Mouse (Mus musculus): ENCODE measurements around the gene Def6. TPM values are rescaled to one million over a fixed set of nuclear protein-coding genes. Genes with fewer than 3 reads are reported as not detected.
A peak's percentile ranks its signal among the peaks of the same experiment; 100 is the strongest.

Gene Def6
- polyA plus RNA-seq, 1 experiment: 26.5 TPM

DNA sequence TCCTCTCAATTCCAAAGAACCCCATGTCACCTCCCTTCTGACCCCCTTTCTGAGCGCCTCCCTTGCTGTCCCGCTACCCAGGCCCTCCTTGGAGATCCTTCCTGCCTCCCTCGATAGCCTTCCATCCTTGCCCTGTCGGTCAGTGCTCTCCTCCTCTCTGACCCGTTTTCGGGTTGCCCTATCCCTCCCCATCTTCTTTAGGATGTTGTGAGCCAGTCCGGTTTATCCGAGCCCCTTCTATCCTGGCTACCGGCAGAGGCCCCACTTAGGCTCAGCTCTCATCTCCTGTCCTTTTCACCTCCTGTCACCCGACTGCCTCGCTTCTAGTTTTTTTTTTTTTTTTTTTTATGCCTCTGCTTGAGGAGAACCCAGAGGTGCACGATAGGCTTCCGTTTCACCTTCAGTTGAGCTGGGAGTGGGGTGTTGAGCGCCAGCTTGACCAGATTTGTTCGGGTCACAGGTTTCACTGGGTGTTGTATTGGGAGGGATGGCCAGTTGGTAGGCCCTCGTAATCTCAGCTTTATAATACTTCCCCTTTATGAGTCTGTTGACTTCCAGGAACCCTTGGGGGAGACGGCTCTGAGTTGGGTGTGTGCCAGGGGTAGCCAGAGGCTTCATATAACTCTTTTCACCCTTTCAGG lies 25.6 kb downstream of the Def6 start:
- H3K4me3 ChIP-seq (ENCODE audit: insufficient read depth, low read length): peak overlapping the region; percentile 98
- H3K4me1 ChIP-seq (ENCODE audit: control insufficient read depth, insufficient read depth, low read length): peaks cover 5% of the 10 kb centered on the region; the same call in 1 of the 2 replicates
- TF ChIP-seq POLR2A (IDR thresholded peaks at IDR 0.05; ENCODE audit: low read depth, low read length) (no peak), CTCF (IDR thresholded peaks at IDR 0.05; ENCODE audit: borderline replicate concordance, insufficient read depth, low read length) (no peak)
- H3K27ac ChIP-seq (ENCODE audit: insufficient read depth, low read length): peak overlapping the region; percentile 35; the same call in 1 of the 2 replicates

- no peak for TF ChIP-seq CTCF (IDR thresholded peaks at IDR 0.05; ENCODE audit: borderline replicate concordance, insufficient read depth, low read length)
- TF ChIP-seq POLR2A (IDR thresholded peaks at IDR 0.05; ENCODE audit: low read depth, low read length): no peak
- peak overlapping the region; percentile 17; the same call in 1 of the 2 replicates for H3K4me3 ChIP-seq (ENCODE audit: insufficient read depth, low read length)
- H3K27ac ChIP-seq (ENCODE audit: insufficient read depth, low read length): no peak overlapping the region
- peaks cover 5% of the 10 kb centered on the region; the same call in 1 of the 2 replicates for H3K4me1 ChIP-seq (ENCODE audit: control insufficient read depth, insufficient read depth, low read length)
These were observed 27.1 kb downstream of the Def6 start for GRCm38 (mm10) chr17:28234641-28235040.

DNA sequence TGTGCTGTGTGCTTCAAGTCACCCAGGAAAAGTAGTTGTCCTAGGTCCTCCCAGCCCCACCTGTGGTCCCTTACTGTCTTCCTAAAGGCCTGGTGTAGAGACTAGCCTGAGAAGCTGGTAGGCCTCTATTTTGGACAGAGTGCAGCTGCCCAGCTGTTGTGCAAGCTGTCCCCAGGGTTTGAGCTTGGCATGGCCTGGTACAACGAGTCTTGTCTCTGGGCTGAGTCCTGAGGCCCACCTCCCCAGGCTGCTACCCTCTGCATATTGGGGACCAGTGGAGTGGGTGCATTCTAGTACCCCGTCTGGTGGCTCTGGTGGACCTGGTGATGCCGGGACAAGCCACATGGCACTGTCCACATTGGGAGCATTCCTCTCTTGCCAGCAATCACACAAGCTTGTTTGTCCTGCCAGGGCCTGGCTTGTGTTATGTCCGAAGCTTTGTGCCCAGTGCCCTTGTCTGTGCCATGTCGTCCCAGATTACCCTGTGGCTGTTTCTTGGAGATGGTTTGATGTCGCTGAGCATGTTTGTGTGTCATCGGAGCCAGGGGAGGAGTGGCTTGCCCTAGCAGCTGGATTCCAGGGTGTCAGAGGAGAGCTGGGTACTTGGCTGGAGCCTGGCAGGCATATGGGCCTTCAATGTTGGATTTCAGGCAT lies 28.5 kb downstream of the Def6 start:
- Histone ChIP-seq H3K4me1 (ENCODE audit: control insufficient read depth, insufficient read depth, low read length) (peaks cover 5% of the 10 kb centered on the region; the same call in 1 of the 2 replicates), H3K27ac (ENCODE audit: insufficient read depth, low read length) (no peak overlapping the region), H3K4me3 (ENCODE audit: insufficient read depth, low read length) (no peak overlapping the region)
- TF ChIP-seq CTCF (IDR thresholded peaks at IDR 0.05; ENCODE audit: borderline replicate concordance, insufficient read depth, low read length): no peak
- no peak for TF ChIP-seq POLR2A (IDR thresholded peaks at IDR 0.05; ENCODE audit: low read depth, low read length)

GRCm38 (mm10) chr17:28236636-28237015 lies 29.0 kb downstream of the Def6 start:
- TF ChIP-seq POLR2A (IDR thresholded peaks at IDR 0.05; ENCODE audit: low read depth, low read length) (no peak), CTCF (IDR thresholded peaks at IDR 0.05; ENCODE audit: borderline replicate concordance, insufficient read depth, low read length) (no peak)
- Histone ChIP-seq H3K4me1 (ENCODE audit: control insufficient read depth, insufficient read depth, low read length) (peaks cover 5% of the 10 kb centered on the region; the same call in 1 of the 2 replicates), H3K27ac (ENCODE audit: insufficient read depth, low read length) (no peak overlapping the region), H3K4me3 (ENCODE audit: insufficient read depth, low read length) (no peak overlapping the region)

GRCm38 (mm10) chr17:28237362-28237761 lies 29.8 kb downstream of the Def6 start:
- Histone ChIP-seq H3K27ac (ENCODE audit: insufficient read depth, low read length) (no peak overlapping the region), H3K4me1 (ENCODE audit: control insufficient read depth, insufficient read depth, low read length) (peaks cover 5% of the 10 kb centered on the region; the same call in 1 of the 2 replicates), H3K4me3 (ENCODE audit: insufficient read depth, low read length) (no peak overlapping the region)
- TF ChIP-seq CTCF (IDR thresholded peaks at IDR 0.05; ENCODE audit: borderline replicate concordance, insufficient read depth, low read length): no peak
- no peak for TF ChIP-seq POLR2A (IDR thresholded peaks at IDR 0.05; ENCODE audit: low read depth, low read length)

GRCm38 (mm10) chr17:28237874-28238273 lies 30.3 kb downstream of the Def6 start:
- no peak for TF ChIP-seq CTCF (IDR thresholded peaks at IDR 0.05; ENCODE audit: borderline replicate concordance, insufficient read depth, low read length)
- no peak for TF ChIP-seq POLR2A (IDR thresholded peaks at IDR 0.05; ENCODE audit: low read depth, low read length)
- Histone ChIP-seq H3K27ac (ENCODE audit: insufficient read depth, low read length) (no peak overlapping the region), H3K4me3 (ENCODE audit: insufficient read depth, low read length) (no peak overlapping the region), H3K4me1 (ENCODE audit: control insufficient read depth, insufficient read depth, low read length) (peaks cover 5% of the 10 kb centered on the region; the same call in 1 of the 2 replicates)

DNA sequence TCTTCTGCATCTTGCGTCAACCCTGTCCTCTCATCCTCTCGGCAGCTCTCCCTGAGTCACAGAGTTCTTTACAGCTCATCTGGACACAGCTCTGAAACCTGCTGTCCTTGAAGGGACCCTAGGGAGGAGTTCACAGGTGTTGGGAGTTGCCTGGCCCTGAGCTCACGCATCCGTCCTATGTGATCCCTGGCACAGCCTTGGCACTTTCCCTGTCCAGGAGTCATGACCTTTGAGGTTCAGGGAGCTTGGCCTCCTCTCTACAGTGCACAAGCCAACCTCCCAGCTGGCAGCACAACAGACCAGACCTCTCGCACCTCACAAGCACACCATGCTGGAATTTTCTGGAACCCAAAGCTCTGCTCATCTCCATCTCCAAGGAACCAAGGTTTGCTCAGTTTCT lies 33.3 kb downstream of the Def6 start:
- H3K27ac ChIP-seq (ENCODE audit: insufficient read depth, low read length): no peak overlapping the region
- H3K4me3 ChIP-seq (ENCODE audit: insufficient read depth, low read length): no peak overlapping the region
- no peaks in the 10 kb centered on the region for H3K4me1 ChIP-seq (ENCODE audit: control insufficient read depth, insufficient read depth, low read length)
- TF ChIP-seq POLR2A (IDR thresholded peaks at IDR 0.05; ENCODE audit: low read depth, low read length) (no peak), CTCF (IDR thresholded peaks at IDR 0.05; ENCODE audit: borderline replicate concordance, insufficient read depth, low read length) (no peak)

- Histone ChIP-seq H3K27ac (ENCODE audit: insufficient read depth, low read length) (no peak overlapping the region), H3K4me1 (ENCODE audit: control insufficient read depth, insufficient read depth, low read length) (peaks cover 4% of the 10 kb centered on the region; the same call in 1 of the 2 replicates), H3K4me3 (ENCODE audit: insufficient read depth, low read length) (no peak overlapping the region)
- no peak for TF ChIP-seq POLR2A (IDR thresholded peaks at IDR 0.05; ENCODE audit: low read depth, low read length)
- no peak for TF ChIP-seq CTCF (IDR thresholded peaks at IDR 0.05; ENCODE audit: borderline replicate concordance, insufficient read depth, low read length)
These were observed 34.7 kb downstream of the Def6 start for GRCm38 (mm10) chr17:28242296-28242695.

DNA sequence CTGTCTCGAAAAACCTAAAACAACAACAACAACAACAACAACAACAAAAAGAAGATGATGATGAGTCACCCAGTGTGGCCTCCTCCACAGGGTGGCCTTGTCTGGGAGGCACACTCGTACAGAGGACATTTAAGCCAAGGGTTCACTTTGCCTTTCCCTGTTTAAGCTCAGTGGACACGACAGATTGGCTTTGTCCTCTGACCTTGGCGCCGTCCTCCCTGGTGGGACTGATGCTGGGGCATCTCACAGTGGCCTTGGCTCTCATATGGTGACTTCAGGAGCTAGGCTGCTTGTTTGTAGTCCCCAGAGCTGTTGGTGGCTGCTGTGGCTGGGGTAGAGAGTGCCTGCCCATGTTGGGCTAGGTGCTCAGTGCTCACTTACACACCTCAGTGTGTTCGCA lies 36.6 kb downstream of the Def6 start:
- Histone ChIP-seq H3K27ac (ENCODE audit: insufficient read depth, low read length) (no peak overlapping the region), H3K4me1 (ENCODE audit: control insufficient read depth, insufficient read depth, low read length) (peaks cover 7% of the 10 kb centered on the region), H3K4me3 (ENCODE audit: insufficient read depth, low read length) (no peak overlapping the region)
- TF ChIP-seq POLR2A (IDR thresholded peaks at IDR 0.05; ENCODE audit: low read depth, low read length) (no peak), CTCF (IDR thresholded peaks at IDR 0.05; ENCODE audit: borderline replicate concordance, insufficient read depth, low read length) (no peak)

GRCm38 (mm10) chr17:28244714-28245113 lies 37.1 kb downstream of the Def6 start:
- H3K4me1 ChIP-seq (ENCODE audit: control insufficient read depth, insufficient read depth, low read length): peaks cover 7% of the 10 kb centered on the region
- no peak overlapping the region for H3K27ac ChIP-seq (ENCODE audit: insufficient read depth, low read length)
- TF ChIP-seq CTCF (IDR thresholded peaks at IDR 0.05; ENCODE audit: borderline replicate concordance, insufficient read depth, low read length) (no peak), POLR2A (IDR thresholded peaks at IDR 0.05; ENCODE audit: low read depth, low read length) (no peak)
- no peak overlapping the region for H3K4me3 ChIP-seq (ENCODE audit: insufficient read depth, low read length)

Measured in embryonic fibroblast, embryonic 13.5 days (primary cell).